25 mouse cellular contexts compared by ENCODE assay signal in genomic region chr12:108699576-108699975, GRCm38 (mm10). TPM values are rescaled to one million over a fixed set of nuclear protein-coding genes. Genes with fewer than 3 reads are reported as not detected.
A peak's percentile ranks its signal among the peaks of the same experiment; 100 is the strongest.
DNase-seq lines count a peak whose midpoint lies in the region; ATAC-seq and TF ChIP-seq lines count a peak whose summit lies in the region.
"Had no signal": no experiment of that assay in that cellular context is flagged by ENCODE, and none has a peak within 500 bp of the region (broad histone marks: within the 10 kb centered on the region; RNA-seq: fewer than 3 reads in every experiment).

No protein-coding gene starts in this region.

- H3K9ac ChIP-seq in intestine, embryonic 15.5 days, result no peak overlapping the region
- H3K9ac ChIP-seq: embryonic facial prominence, embryonic 15.5 days; heart, embryonic 13.5 days; liver, embryonic 15.5 days; lung, embryonic 15.5 days had no signal

- no peaks in the 10 kb centered on the region for H3K9me3 ChIP-seq in intestine, embryonic 15.5 days
- H3K9me3 ChIP-seq: embryonic facial prominence, embryonic 15.5 days; heart, embryonic 13.5 days; limb, embryonic 10.5 days; liver, embryonic 15.5 days; lung, embryonic 15.5 days had no signal

- 57% methylated on average over 10 of the region's 10 CpGs for WGBS in intestine, embryonic 15.5 days

- H3K27ac ChIP-seq in layer of hippocampus, adult 2 months, result peak overlapping the region; percentile 68
- peak overlapping the region; percentile 96 for H3K27ac ChIP-seq in intestine, embryonic 15.5 days
- H3K27ac ChIP-seq: embryonic facial prominence, embryonic 15.5 days; limb, embryonic 10.5 days; liver, embryonic 15.5 days had no signal

- no peaks in the 10 kb centered on the region for H3K36me3 ChIP-seq in intestine, embryonic 15.5 days
- H3K36me3 ChIP-seq: embryonic facial prominence, embryonic 15.5 days; heart, embryonic 13.5 days; limb, embryonic 10.5 days; liver, embryonic 15.5 days; lung, embryonic 15.5 days had no signal

- H3K4me3 ChIP-seq in layer of hippocampus, adult 2 months, result no peak overlapping the region
- peak overlapping the region; percentile 47; the same call in 1 of the 2 replicates for H3K4me3 ChIP-seq in intestine, embryonic 15.5 days (replicated peaks)
- H3K4me3 ChIP-seq: embryonic facial prominence, embryonic 15.5 days; heart, embryonic 13.5 days; limb, embryonic 10.5 days; liver, embryonic 15.5 days; lung, embryonic 15.5 days had no signal

- H3K4me2 ChIP-seq in intestine, embryonic 15.5 days (replicated peaks), result peak overlapping the region; percentile 61
- H3K4me2 ChIP-seq: embryonic facial prominence, embryonic 15.5 days; heart, embryonic 13.5 days; liver, embryonic 15.5 days; lung, embryonic 15.5 days had no signal

- peaks cover 19% of the 10 kb centered on the region for H3K27me3 ChIP-seq in intestine, embryonic 15.5 days (replicated peaks)

- TF ChIP-seq CTCF in layer of hippocampus, adult 2 months (conservative IDR thresholded peaks at IDR 0.05), result no peak

- H3K4me1 ChIP-seq in intestine, embryonic 15.5 days (replicated peaks), result peaks cover 16% of the 10 kb centered on the region

- DNase-seq in layer of hippocampus, adult 2 months (ENCODE audit: low spot score in 2 of 2), result no peak
- DNase-seq in layer of hippocampus, postnatal 10 days (ENCODE audit: low spot score in 2 of 2), result no peak
- no peak for DNase-seq in urinary bladder, postnatal 25 days (ENCODE audit: low spot score)
- no peak for DNase-seq in heart, adult 8-10 months (ENCODE audit: low spot score)
- no peak for DNase-seq in cerebellum, adult 8-10 months
- DNase-seq: adrenal gland, adult 8-10 months; cerebellum, adult 18-20 months; cerebellum, postnatal 36 days; heart, postnatal 14 days; layer of hippocampus, adult 9-11 months; liver; lung, postnatal 36 days; midbrain, embryonic 14.5 days had no signal

- ATAC-seq in intestine, embryonic 15.5 days, result no peak
- ATAC-seq in megakaryocyte progenitor cell, adult 5-6 weeks (replicated peaks; ENCODE audit: poor library complexity), result peak; percentile 9
- ATAC-seq: activated CD4-positive, CD25-positive, alpha-beta regulatory T cell, adult 4 months; forebrain, embryonic 14.5 days; hindbrain, postnatal 0 days had no signal

RNA-seq across cellular contexts. Expression of gene Degs2, which starts 2.5 kb away (rescaled TPM):
- total RNA-seq in layer of hippocampus, adult 2 months (2021), result 1 to 10 TPM; 3.7 to 5.4 TPM
- total RNA-seq in layer of hippocampus, postnatal 10 days (2021), result under 1 TPM; 0.38 to 0.85 TPM
- 88.3 and 109 TPM in 2 replicates for polyA plus RNA-seq in intestine, embryonic 15.5 days (2015; fragmentation: Nextera tagmentation; extraction: Ambion mirVana)
- 1.2 TPM in 1 of 2 replicates, not detected in the other for total RNA-seq in megakaryocyte progenitor cell, adult 5-6 weeks (2015)
- 0.79 and 1.1 TPM in 2 replicates for total RNA-seq in megakaryocyte progenitor cell, adult 5-6 weeks (2017)
- total RNA-seq in heart, adult 8-10 months (2022), result under 1 TPM; 0.25 to 1.00 (median 0.56) TPM
- total RNA-seq: adrenal gland, adult 8-10 months; megakaryocyte-erythroid progenitor cell, adult 5-6 weeks; MEL had no signal
